Mouse (Mus musculus) myocyte (in vitro differentiated cells): ENCODE measurements around the gene Sppl3.

Source experiments
- CEBPB ChIP-seq: IDR thresholded peaks from 2 replicates; pipeline ENCODE4 v1.6.1; 2011; ENCODE audit warnings: mild to moderate bottlenecking, moderate library complexity; ENCODE audit not compliant: poor library complexity, insufficient read depth, severe bottlenecking
- E2F4 ChIP-seq: IDR thresholded peaks from one replicate; pipeline ENCODE4 v1.6.1; 2011; ENCODE audit warnings: mild to moderate bottlenecking, control low read depth, moderate library complexity; ENCODE audit not compliant: insufficient read depth
- MAX ChIP-seq: IDR thresholded peaks from one replicate; pipeline ENCODE4 v1.6.1; 2011; ENCODE audit warnings: low read depth, mild to moderate bottlenecking, control low read depth
- MYOG ChIP-seq, 3 experiments: IDR thresholded peaks; one replicate each; pipeline ENCODE4 v1.6.1; 2011; ENCODE audit warnings: control low read depth in 2 of 3, low read depth in 2 of 3, mild to moderate bottlenecking in 2 of 3; ENCODE audit not compliant: insufficient read length in 2 of 3, control insufficient read depth in 1 of 3, insufficient read depth in 1 of 3
- POLR2A ChIP-seq: IDR thresholded peaks from one replicate; pipeline ENCODE4 v1.6.1; 2011; ENCODE audit warnings: low read depth, mild to moderate bottlenecking, control low read depth, moderate library complexity; ENCODE audit not compliant: insufficient read length
- POLR2AphosphoS2 ChIP-seq: IDR thresholded peaks from one replicate; pipeline ENCODE4 v1.6.1; 2011; ENCODE audit warnings: low read depth, control low read depth; ENCODE audit not compliant: insufficient read length
- SRF ChIP-seq: IDR thresholded peaks from one replicate; pipeline ENCODE4 v1.6.1; 2011; ENCODE audit warnings: low read depth; ENCODE audit not compliant: control insufficient read depth, insufficient read length

DNA sequence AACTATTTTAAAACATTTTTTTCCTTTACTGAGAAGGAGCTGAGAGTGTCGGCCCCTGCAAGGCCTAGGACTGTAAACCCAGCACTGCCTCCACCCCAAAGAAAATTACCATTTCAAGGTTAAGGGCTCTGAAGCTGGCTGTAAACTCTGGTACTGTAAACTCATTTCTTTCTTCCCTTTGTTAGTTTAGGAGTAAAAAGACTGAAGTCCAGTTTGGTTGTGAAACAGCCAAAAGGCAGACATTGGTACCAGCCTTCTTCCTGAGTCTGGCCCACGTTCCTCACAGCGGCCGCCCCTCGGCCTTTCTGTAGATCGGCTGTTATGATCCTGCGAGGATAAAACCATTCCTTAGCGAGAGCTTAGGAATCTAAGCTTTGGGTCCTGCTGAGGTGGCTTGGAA is 103.6 kb downstream of the Sppl3 start:
- no peak for TF ChIP-seq MYOG (IDR thresholded peaks at IDR 0.05; ENCODE audit: control insufficient read depth in 1 of 3, insufficient read depth in 1 of 3, insufficient read length in 2 of 3, low read depth in 2 of 3)
- TF ChIP-seq POLR2A = no peak
- TF ChIP-seq SRF = no peak
- TF ChIP-seq MAX = no peak
- TF ChIP-seq E2F4 = no peak
- TF ChIP-seq CEBPB = no peak
- TF ChIP-seq POLR2AphosphoS2 = no peak
